Mouse (Mus musculus): ENCODE data around the gene Tanc2.

DNA sequence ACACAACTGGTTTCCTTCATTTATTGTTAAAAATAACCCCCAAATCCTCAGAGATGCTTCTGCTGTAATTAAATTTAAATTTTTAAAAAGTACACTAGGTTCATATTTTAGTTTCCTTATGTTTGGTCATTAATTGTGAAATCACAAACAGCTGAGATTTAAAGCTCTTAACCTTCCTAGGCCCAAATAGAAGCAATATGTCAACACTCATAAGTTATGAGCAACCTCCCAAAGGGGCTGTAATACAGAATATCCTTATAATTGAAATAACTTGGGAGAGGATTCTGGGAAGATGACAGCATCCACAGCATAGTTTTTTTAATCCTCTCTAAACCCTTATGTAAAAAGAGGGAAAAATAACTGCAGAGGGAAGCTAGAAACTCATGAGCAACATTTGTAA lies 31.7 kb upstream of the Tanc2 start:
- TF ChIP-seq CTCF (IDR thresholded peaks at IDR 0.05; ENCODE audit: insufficient read depth, low read depth, low read length) (no peak), POLR2A (IDR thresholded peaks at IDR 0.05; ENCODE audit: insufficient read depth, low read depth, low read length) (no peak)

Measured in olfactory bulb, adult 2 months (tissue).